Mouse (Mus musculus) right cerebral cortex, postnatal 36 days (tissue): ENCODE data around the gene Hc.

Experiments
- DNase-seq, 2 experiments: peaks; one replicate each; pipeline ENCODE4 v3.0.0; 2022; ENCODE audit warnings: low spot score in 2 of 2, mixed read lengths in 1 of 2

Gene Hc

GRCm38 (mm10) chr2:34978226-34978625 lies 83.0 kb downstream of the Hc start:
- no peak for DNase-seq

DNA sequence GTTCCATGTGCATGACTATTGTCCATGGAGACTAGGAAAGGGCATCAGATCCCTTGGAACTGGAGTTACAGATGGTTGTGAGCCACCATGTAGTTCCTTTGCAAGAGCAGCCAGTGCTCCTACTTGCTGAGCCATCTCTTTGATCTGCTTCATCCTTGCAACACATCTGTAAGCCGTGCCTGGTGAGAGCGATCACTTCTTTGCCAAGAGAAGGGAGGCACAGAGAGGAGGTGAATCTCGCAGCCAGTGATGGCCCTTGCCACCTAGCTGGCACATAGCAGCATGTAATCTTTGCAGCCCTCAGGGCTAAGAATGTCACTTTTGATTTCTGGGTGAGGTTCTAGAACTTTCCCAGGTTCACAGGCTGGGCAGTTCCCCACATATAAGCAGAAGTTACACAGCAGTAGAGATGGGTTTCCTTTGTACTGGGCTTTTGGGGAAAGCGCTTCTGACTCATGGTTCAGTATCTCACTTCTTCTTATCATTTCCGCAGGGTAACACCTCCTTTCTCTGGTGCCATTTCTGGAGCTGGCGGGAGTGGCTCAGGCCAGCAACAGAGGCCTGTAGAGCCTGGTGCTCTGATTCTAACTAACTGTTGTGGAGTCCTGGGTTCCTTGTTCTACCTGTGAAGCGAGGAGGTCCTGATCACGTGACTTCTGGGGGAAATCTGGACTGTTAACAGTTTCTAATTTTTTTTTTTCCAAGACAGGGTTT lies 84.1 kb downstream of the Hc start:
- DNase-seq = no peak

- no peak for DNase-seq
Measured at GRCm38 (mm10) chr2:34976447-34976846, 84.8 kb downstream of the Hc start.

DNA sequence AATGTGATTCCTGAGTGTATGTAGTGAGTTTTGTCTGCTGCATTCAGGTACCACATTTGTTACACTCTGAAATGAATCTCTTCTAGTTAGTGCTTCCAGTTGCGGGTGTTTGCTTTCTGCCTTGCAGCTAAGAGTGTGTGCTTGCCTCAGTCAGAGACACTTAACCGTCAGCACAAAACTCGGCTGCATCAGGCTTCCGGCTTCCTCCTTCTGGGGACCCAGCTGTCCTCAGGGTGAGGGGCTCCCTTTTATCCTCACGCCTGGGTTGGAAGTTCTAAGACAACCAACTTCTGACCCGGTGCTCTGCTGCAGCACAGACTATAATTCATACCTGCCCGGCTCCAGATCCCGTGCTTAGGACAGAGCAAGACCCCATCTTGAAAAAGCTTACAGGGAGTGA lies 88.2 kb downstream of the Hc start:
- no peak for DNase-seq

DNA sequence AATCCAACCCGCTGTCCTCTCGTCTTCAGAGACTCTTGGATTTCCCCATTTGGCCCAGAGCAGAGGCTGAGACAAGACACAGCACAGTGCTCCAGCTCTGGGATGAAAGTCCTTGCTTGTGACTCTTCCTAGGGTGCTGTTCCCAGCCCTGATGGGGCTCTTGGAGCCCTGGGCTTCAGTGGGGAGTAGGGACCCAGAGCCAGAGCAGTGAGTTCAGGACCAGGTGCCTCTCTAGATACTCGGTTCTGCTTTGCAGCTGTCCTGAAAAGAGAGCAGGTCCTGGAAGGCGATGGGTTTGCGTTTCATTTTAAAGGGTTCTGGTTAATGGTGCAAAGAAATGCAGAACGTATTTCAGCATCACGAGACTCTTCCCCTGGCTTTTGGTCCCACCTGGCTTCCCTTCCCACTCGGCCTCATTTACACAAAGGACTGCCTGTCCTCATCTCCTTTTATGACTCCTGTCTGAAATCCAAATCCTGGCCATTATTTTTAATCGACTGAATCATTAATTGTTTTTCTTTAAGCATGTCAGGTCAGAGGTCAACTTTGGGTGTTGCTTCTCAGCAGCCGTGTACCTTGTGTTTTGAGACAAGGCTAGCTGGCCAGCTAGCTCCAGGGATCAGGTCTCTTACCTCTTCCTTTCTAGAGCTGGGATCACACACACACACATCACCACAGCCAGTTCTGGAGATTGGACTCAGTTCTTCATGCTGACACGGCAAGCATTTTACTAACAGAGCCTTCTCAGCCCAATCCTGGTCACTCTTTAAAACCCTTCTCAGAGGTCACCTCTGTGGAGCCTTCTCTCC lies 90.0 kb downstream of the Hc start:
- no peak for DNase-seq

GRCm38 (mm10) chr2:34970092-34970750 lies 91.0 kb downstream of the Hc start:
- DNase-seq = no peak

DNA sequence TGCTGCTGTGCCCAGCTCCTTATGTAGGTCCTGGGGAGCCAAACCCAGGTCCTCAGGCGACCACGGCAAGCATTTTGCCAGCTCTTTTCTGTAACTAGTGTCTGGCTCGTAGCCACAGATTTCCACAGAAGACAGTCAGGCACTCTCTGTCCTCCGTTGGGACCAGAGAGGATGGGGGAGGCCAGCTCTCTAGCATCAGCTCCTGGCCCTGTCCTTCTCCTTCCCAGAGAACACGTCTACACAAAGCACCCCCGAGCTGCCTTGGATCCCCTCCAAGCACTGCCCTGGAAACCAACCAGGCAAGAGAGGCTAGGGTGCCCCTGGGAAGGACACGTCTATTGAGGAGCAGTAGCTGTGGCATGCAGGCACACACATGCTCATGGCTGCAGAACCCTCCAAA lies 92.1 kb downstream of the Hc start:
- DNase-seq = no peak

DNA sequence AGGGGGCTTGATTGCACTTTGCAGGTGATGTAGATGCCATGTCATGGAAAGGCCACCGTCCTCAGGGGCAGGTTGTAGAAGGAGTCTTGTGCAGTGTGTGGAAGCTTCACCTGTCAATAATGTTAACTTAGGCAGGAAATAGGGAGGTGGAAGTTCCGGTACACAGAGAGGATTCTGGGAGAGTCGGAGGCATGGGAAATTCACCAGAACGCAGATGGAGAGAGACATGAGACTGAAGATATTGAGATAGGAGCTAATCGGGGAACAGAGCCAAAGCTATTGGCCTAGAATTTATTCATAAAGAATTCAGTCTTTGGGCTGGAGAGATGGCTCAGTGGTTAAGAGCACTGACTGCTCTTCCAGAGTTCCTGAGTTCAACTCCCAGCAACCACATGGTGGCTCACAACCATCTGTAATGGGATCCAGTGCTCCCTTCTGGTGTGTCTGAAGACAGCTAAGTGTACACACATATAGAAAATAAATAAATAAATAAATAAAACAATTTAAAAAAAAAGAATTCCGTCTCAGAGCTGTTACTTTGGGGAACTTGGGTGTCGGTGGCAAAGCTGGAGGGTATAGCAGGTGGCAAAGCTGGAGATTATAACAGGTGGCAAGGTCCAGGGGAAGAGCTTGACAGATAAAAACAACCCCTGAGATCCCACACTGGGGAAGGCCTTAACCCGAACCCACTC lies 94.8 kb downstream of the Hc start:
- DNase-seq = no peak

DNA sequence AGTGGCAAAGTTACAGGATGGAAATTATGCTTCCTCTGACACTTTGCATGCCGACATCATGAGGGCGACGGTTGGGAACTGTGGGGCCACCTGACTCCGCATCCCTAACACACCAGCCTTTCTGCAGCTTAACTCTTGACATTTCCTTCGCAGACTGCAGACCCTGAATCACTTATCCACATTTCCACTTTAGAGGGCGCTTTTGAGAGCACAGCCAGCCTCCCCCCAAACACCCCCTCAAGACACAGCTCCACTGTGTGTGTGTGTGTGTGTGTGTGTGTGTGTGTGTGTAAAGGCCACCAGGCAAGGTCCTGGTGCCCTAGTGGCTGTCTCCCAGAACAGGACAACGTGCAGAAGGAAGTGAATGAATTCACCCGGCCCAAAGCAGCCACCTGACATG lies 95.4 kb downstream of the Hc start:
- no peak for DNase-seq

DNA sequence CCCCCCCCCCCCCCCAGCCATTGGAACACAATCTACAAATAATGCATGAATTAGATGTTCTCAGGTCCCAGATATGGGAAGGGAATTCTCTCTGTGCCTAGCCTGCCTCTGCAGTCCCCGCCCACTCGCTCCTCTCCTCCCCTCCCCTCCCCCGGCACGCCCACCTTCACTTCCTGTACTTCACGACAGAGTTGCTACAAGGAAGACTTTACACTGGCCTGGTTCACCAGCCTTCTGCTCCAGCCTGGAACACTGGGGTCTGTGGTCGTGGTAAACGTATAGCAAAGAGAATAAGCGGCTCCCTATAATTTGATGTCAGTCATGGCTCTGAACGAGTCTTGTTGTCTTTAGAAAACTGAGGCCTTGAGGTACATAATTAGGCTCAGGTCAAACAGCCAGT lies 95.9 kb downstream of the Hc start:
- no peak for DNase-seq

- no peak for DNase-seq
Measured at GRCm38 (mm10) chr2:34964651-34965050, 96.6 kb downstream of the Hc start.

GRCm38 (mm10) chr2:34964230-34964629 lies 97.0 kb downstream of the Hc start:
- DNase-seq = no peak

DNA sequence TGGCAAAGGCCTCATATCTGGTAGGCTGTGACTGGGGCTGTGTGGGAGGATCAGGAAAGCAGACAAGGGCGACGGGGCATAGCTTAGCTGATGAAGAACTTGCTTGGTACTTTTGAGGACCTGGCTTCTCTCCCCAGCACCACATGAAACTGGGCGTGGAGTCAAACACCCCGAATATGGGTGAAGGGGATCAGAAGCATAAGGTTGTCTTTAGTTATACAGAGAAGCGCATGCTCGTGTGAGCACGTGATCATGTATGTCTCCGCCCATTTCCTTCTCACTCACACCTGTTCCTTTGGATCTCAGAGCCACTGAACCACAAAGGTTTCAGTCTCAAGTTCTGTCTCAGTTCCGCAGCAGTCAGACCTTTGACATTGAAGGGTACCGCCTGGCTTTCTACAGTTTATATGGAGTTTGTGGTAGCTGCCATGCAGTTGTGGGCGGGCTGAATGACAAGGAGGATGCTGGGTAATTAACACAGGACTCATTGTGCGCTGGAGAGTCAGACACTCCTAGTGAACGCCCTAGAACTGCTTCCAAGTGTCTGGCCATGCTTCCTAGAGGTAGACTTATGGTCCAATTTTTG lies 97.8 kb downstream of the Hc start:
- DNase-seq = no peak

DNA sequence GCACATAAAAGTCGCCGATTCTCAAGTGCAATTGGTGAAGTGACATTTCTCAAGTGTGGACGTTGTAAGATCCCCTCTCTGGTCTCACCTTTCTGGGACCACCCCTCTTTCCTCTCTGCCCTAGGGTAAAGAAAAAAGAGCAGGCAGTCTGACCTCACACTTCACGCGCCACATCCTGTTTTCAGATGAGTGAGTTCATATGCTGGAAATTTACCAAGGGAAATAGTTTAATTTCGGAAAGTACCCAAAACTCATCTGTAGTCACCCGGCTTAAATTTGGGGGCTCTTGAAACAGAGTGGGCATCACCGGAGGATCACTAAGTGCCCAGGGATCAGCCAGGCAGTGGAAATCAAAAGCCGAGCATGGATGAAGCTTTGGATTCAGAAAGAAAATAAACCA lies 98.3 kb downstream of the Hc start:
- DNase-seq = no peak

- no peak for DNase-seq
Measured at GRCm38 (mm10) chr2:34962211-34962610, 99.0 kb downstream of the Hc start.

DNA sequence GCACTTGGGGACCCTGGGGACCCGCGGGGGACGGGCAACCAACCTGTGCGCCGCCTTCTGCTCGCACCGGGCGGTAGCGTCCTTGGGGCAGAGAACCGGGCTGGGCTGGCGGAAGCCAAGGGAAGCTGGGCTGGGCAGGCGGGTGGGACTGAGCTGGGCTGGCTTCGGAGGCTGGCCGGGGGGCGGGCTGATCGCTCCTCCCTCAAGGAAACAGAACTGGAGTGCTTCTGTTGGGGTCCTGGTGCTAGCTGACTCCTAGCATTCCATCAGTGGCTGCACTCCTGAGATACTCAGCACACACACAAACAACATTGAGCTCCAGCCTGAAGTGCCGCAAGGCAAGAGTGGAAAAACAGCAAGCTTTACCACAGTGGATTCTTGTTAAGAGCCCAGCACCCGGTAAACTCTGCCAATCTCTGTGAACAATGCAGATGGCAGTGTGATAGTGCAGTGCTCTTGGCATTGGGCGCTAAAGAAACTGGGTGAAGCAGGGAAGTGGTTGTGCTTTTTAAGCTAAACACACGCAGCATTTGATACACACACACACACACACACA lies 99.7 kb downstream of the Hc start, which contains the start of gene Traf1:
Traf1 (minus strand) TSS at position 292 of the 556 bp plus-strand sequence.
- no peak for DNase-seq

GRCm38 (mm10) chr2:34960966-34961365 lies 100.3 kb downstream of the Hc start:
- no peak for DNase-seq

DNA sequence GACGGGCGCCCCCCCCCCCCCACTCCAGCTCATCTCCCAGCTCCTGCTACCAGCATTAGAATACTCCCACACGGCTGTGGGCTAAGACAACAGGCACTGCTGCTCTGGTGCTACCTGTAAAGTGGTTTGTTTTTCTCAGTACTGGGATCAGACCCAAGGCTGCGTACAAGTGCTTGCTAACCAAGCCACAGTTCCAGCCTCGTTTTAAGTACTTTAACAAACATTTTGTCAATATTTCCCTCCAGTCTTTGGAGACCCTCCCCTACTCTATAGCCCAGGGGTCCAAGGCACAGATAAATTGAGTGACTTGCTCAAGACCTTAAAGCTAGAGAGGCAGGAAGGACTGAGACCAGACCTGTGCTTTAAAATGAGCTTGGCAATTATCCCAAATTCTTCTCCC lies 100.8 kb downstream of the Hc start:
- DNase-seq = no peak

DNA sequence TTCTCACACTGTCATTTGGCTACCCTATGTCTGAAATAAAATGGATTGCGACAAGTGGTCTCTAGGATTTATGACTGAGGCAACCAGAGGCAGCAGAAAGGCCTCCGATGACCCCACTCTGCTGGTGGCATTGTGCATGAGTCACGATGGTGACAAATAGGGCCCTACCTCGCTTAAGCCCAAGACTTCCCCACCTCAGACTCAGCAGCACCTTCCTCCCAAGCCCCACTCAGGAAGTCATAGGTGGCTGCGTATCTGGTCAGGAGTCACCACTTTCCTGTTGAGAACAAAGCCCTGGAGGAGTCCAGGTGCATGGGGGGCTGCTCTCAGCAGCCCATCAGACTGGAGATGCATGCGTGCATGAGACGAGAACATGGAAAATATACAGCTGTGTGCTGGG lies 102.7 kb downstream of the Hc start:
- DNase-seq = no peak

GRCm38 (mm10) chr2:34958036-34958435 lies 103.2 kb downstream of the Hc start:
- no peak for DNase-seq

DNA sequence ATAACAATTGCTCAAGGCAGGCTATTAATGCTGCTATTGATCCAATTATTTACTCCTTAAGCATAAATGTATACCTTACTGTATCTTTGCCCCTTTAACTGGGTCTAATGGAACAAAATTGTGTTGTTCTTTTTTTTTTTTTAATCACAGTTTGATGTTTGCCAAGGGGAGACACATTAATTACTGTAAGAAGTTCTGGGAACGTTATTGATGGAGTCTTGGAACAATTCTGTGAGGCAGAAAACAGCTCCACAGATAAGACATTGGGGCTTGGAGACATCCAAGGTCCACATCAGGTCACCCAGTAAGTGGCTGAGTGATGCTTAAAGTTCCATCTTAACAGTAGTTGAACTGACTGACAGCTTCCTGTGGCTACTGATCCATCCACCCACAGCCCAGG lies 103.8 kb downstream of the Hc start:
- DNase-seq = no peak
